Mouse (Mus musculus) CH12.LX (cell line): ENCODE results near the gene Apobec3.
A peak's percentile ranks its signal among the peaks of the same experiment; 100 is the strongest.

Source experiments
- CHD1 ChIP-seq: IDR thresholded peaks from 2 replicates; pipeline ENCODE4 v1.6.1; 2012; ENCODE audit warnings: low read depth, low read length, improper control_type of control experiment, inconsistent platforms
- CTCF ChIP-seq, 2 experiments: IDR thresholded peaks in 1 of 2; conservative IDR thresholded peaks in 1 of 2; 2 replicates each; pipeline ENCODE4 v1.5.1; 2011 to 2012; ENCODE audit warnings: low read depth in 2 of 2, low read length in 2 of 2, improper control_type of control experiment in 1 of 2, inconsistent platforms in 1 of 2, mild to moderate bottlenecking in 1 of 2, moderate library complexity in 1 of 2
- KAT2A ChIP-seq: IDR thresholded peaks from 2 replicates; pipeline ENCODE4 v1.6.1; 2012; ENCODE audit warnings: low read length, improper control_type of control experiment, inconsistent platforms; ENCODE audit not compliant: insufficient replicate concordance
- POLR2A ChIP-seq: IDR thresholded peaks from 2 replicates; pipeline ENCODE4 v1.6.1; 2011; ENCODE audit warnings: low read depth, mild to moderate bottlenecking, improper control_type of control experiment, low read length

GRCm38 (mm10) chr15:79933052-79933669 is 41.7 kb downstream of the Apobec3 start:
- TF ChIP-seq CTCF (conservative IDR thresholded peaks at IDR 0.05 in 1 of 2, IDR thresholded peaks at IDR 0.05 in 1 of 2; ENCODE audit: low read depth in 2 of 2, low read length in 2 of 2) (no peak), KAT2A (no peak), POLR2A (no peak), CHD1 (peak; percentile 72; the same call in 1 of the 2 replicates)
